ENCODE assay signal across 20 mouse cellular contexts in the genomic region with DNA sequence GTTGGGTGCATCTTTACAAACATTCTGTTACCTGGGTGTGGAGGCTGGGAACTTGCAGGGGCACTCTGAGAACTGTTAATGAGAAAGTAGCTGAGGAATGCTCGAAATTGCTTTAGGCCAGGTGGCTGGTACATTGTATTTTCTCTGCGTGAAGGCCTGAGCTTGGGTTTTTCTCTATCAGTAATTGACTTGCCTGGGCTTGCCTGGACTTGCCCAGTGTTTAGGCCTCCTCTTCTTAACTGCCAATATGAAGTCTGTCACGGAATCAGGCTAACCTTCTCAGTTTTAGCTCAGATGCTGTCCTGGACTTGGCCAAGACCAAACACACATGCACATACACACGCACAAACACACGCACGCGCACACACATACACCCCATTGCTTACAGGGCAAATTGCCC. TPM values are rescaled to one million over a fixed set of nuclear protein-coding genes. Genes with fewer than 3 reads are reported as not detected.
DNase-seq lines count a peak whose midpoint lies in the region; ATAC-seq lines count a peak whose summit lies in the region.
"Had no signal": no experiment of that assay in that cellular context is flagged by ENCODE, and none has a peak within 500 bp of the region (broad histone marks: within the 10 kb centered on the region; RNA-seq: fewer than 3 reads in every experiment).

No protein-coding gene starts in this region.

- H3K27ac ChIP-seq in embryonic facial prominence, embryonic 11.5 days (replicated peaks; ENCODE audit: low read depth, low read length): no peak overlapping the region
- H3K27ac ChIP-seq in limb, embryonic 15.5 days: no peak overlapping the region
- H3K27ac ChIP-seq in midbrain, embryonic 16.5 days (ENCODE audit: low read length): no peak overlapping the region
- H3K27ac ChIP-seq: embryonic facial prominence, embryonic 12.5 days; hindbrain, embryonic 13.5 days; intestine, embryonic 15.5 days had no signal

- no peaks in the 10 kb centered on the region for H3K36me3 ChIP-seq in embryonic facial prominence, embryonic 11.5 days (replicated peaks; ENCODE audit: control insufficient read depth, insufficient read depth, low read depth, low read length)
- no peaks in the 10 kb centered on the region for H3K36me3 ChIP-seq in limb, embryonic 15.5 days
- H3K36me3 ChIP-seq in midbrain, embryonic 16.5 days (ENCODE audit: control insufficient read depth, insufficient read depth, low read length): no peaks in the 10 kb centered on the region
- H3K36me3 ChIP-seq: embryonic facial prominence, embryonic 12.5 days; hindbrain, embryonic 13.5 days; intestine, embryonic 15.5 days had no signal

- no peaks in the 10 kb centered on the region for H3K9me3 ChIP-seq in embryonic facial prominence, embryonic 11.5 days (replicated peaks; ENCODE audit: control insufficient read depth, low read length)
- no peaks in the 10 kb centered on the region for H3K9me3 ChIP-seq in limb, embryonic 15.5 days
- H3K9me3 ChIP-seq in midbrain, embryonic 16.5 days (replicated peaks; ENCODE audit: control insufficient read depth, low read length, poor library complexity, severe bottlenecking): no peaks in the 10 kb centered on the region
- H3K9me3 ChIP-seq: embryonic facial prominence, embryonic 12.5 days; hindbrain, embryonic 13.5 days; intestine, embryonic 15.5 days had no signal

- no peak overlapping the region for H3K4me2 ChIP-seq in embryonic facial prominence, embryonic 11.5 days (ENCODE audit: low read depth, low read length)
- H3K4me2 ChIP-seq in limb, embryonic 15.5 days: no peak overlapping the region
- no peak overlapping the region for H3K4me2 ChIP-seq in midbrain, embryonic 16.5 days (ENCODE audit: low read length)
- H3K4me2 ChIP-seq: embryonic facial prominence, embryonic 12.5 days; hindbrain, embryonic 13.5 days; intestine, embryonic 15.5 days had no signal

- 86% methylated on average over 7 of the region's 7 CpGs for WGBS in embryonic facial prominence, embryonic 11.5 days
- 82% methylated on average over 7 of the region's 7 CpGs for whole genome bisulfite sequencing in limb, embryonic 15.5 days
- WGBS in midbrain, embryonic 16.5 days: 97% methylated on average over 7 of the region's 7 CpGs

- ATAC-seq in embryonic facial prominence, embryonic 11.5 days (replicated peaks; ENCODE audit: insufficient number of reproducible peaks, low FRiP score, low TSS enrichment, low read depth): no peak
- 0 out of 2 replicates have a peak, but pooled peaks have one; percentile 30 for ATAC-seq in limb, embryonic 15.5 days (ENCODE audit: insufficient number of reproducible peaks, low FRiP score, low TSS enrichment, low read depth)
- ATAC-seq in midbrain, embryonic 16.5 days: no peak
- ATAC-seq: forebrain, embryonic 14.5 days; intestine, embryonic 15.5 days had no signal

- peak; percentile 8 for DNase-seq in urinary bladder, postnatal 14 days (ENCODE audit: low spot score)
- no peak for DNase-seq in urinary bladder, postnatal 25 days (ENCODE audit: low spot score)
- DNase-seq in R1 (ENCODE audit: low read depth, low spot score): peak; percentile 78
- peak; percentile 31 for DNase-seq in embryonic facial prominence, embryonic 11.5 days (ENCODE audit: low spot score)
- DNase-seq in adrenal gland, adult 8-10 months: no peak
- no peak for DNase-seq in layer of hippocampus, adult 18-20 months (ENCODE audit: low spot score in 2 of 2)
- DNase-seq: adrenal gland, postnatal 25 days; cerebellum, adult 2 months; cerebellum, postnatal 10 days; gastrocnemius, postnatal 36 days; heart, adult 11 months; heart, postnatal 10 days; heart, postnatal 4 days had no signal

- H3K4me3 ChIP-seq in embryonic facial prominence, embryonic 11.5 days (ENCODE audit: low read depth, low read length): no peak overlapping the region
- no peak overlapping the region for H3K4me3 ChIP-seq in limb, embryonic 15.5 days
- no peak overlapping the region for H3K4me3 ChIP-seq in midbrain, embryonic 16.5 days (ENCODE audit: low read depth, low read length)
- H3K4me3 ChIP-seq: embryonic facial prominence, embryonic 12.5 days; hindbrain, embryonic 13.5 days; intestine, embryonic 15.5 days had no signal

- H3K27me3 ChIP-seq in embryonic facial prominence, embryonic 11.5 days (ENCODE audit: control insufficient read depth, insufficient read depth, low read length): no peaks in the 10 kb centered on the region
- no peaks in the 10 kb centered on the region for H3K27me3 ChIP-seq in limb, embryonic 15.5 days
- no peaks in the 10 kb centered on the region for H3K27me3 ChIP-seq in midbrain, embryonic 16.5 days (ENCODE audit: control insufficient read depth, insufficient read depth, low read depth, low read length)
- H3K27me3 ChIP-seq: embryonic facial prominence, embryonic 12.5 days; hindbrain, embryonic 13.5 days; intestine, embryonic 15.5 days had no signal

- H3K9ac ChIP-seq in embryonic facial prominence, embryonic 11.5 days (replicated peaks; ENCODE audit: low read length): no peak overlapping the region
- no peak overlapping the region for H3K9ac ChIP-seq in limb, embryonic 15.5 days
- H3K9ac ChIP-seq in midbrain, embryonic 16.5 days (ENCODE audit: low read depth, low read length): no peak overlapping the region
- H3K9ac ChIP-seq: embryonic facial prominence, embryonic 12.5 days; hindbrain, embryonic 13.5 days; intestine, embryonic 15.5 days had no signal

- H3K4me1 ChIP-seq in embryonic facial prominence, embryonic 11.5 days (ENCODE audit: control insufficient read depth, insufficient read depth, low read length): no peaks in the 10 kb centered on the region
- H3K4me1 ChIP-seq in limb, embryonic 15.5 days: no peaks in the 10 kb centered on the region
- H3K4me1 ChIP-seq in midbrain, embryonic 16.5 days (ENCODE audit: control insufficient read depth, insufficient read depth, low read length): no peaks in the 10 kb centered on the region
- H3K4me1 ChIP-seq: embryonic facial prominence, embryonic 12.5 days; hindbrain, embryonic 13.5 days; intestine, embryonic 15.5 days had no signal

RNA-seq across cellular contexts. Expression of gene Fut9, which starts 15.7 kb away (rescaled TPM):
- polyA plus RNA-seq in embryonic facial prominence, embryonic 11.5 days (2014; fragmentation: Nextera tagmentation; extraction: Ambion mirVana): 0.77 and 0.79 TPM in 2 replicates
- polyA plus RNA-seq in limb, embryonic 15.5 days (2015; fragmentation: Nextera tagmentation; extraction: Ambion mirVana): 0.31 and 0.34 TPM in 2 replicates
- under 1 TPM; 0.29 to 0.74 (median 0.52) TPM for total RNA-seq in adrenal gland, adult 8-10 months (2022)
- 10 to 100 TPM; 42.7 to 48.8 TPM for total RNA-seq in layer of hippocampus, adult 18-20 months (2021)
- 16.1 and 18.3 TPM in 2 replicates for polyA plus RNA-seq in midbrain, embryonic 16.5 days (2015; fragmentation: Nextera tagmentation; extraction: Ambion mirVana)
- total RNA-seq: gastrocnemius, adult 8-10 months; gastrocnemius, postnatal 36 days; heart, postnatal 10 days; heart, postnatal 4 days had no signal

Comparison
In these comparisons a context has a peak if more than half of its experiments do, and no peak if none do; other contexts are left out.
1. DNase-seq: peak in urinary bladder, postnatal 14 days (single experiment), R1 (single experiment) and embryonic facial prominence, embryonic 11.5 days (single experiment); none in urinary bladder, postnatal 25 days (single experiment), adrenal gland, adult 8-10 months (single experiment) and layer of hippocampus, adult 18-20 months (0 of 2).